Mouse (Mus musculus): ENCODE measurements at regions not wholly inside any gene's neighbourhood (a gene's known extent, or its start where the extent isn't known, plus 50 kb on each side); places are given as distances from the start of the nearest gene placed in this dataset.

DNA sequence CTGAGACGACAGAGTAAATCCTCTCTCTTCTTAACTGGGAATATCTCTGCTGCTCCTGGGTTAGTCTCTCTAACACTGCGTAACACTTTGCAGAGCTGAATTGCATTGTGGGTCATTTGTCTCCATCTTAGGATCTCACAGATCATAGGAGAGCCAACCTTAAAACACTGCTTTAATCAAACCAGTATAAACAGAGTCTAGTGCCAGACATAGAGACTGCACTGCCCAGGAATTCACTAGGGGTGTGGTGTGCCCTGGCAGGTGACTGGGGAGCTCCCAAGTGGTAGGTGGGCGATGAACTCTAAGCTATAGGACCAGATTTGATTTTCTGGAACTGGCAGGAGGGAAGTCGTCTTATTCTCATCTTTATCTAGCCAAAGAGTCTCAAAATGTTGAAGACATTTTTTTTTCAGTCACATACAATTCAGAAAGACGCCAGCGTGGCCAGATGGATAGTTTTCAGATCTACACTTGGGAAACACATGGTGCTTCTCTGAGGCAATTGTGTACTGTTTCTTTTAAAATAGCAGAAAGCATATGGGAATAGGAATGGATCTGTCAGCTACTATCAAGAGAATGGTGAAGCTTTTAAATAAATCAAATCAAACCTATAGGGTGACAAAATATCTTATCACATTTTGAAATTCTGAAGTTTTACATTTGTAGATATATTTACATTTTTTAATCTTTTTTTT, 175.7 kb downstream of the Spry2 start:
- TF ChIP-seq CTCF (IDR thresholded peaks at IDR 0.05; ENCODE audit: low read depth, low read length): no peak
- TF ChIP-seq POLR2AphosphoS5 (IDR thresholded peaks at IDR 0.05; ENCODE audit: insufficient replicate concordance, low read depth, low read length): no peak
- TF ChIP-seq GATA1 (IDR thresholded peaks at IDR 0.05; ENCODE audit: borderline replicate concordance, low read length): no peak
